Mouse (Mus musculus): ENCODE data around the gene Selenoh. TPM values are rescaled to one million over a fixed set of nuclear protein-coding genes. Genes with fewer than 3 reads are reported as not detected.

Selenoh gene
- polyA plus RNA-seq (2015; fragmentation: Nextera tagmentation; extraction: Ambion mirVana) = 168 and 174 TPM in 2 replicates

GRCm38 (mm10) chr2:84670569-84670933 is at the start of gene Selenoh:
TSS of gene Selenoh (minus strand) at chr2:84670770.
- Histone ChIP-seq H3K36me3 (replicated peaks) (peaks cover 28% of the 10 kb centered on the region), H3K4me3 (peak within 1 kb of the TSS; percentile 97), H3K9me3 (no peaks in the 10 kb centered on the region), H3K9ac (peak within 1 kb of the TSS; percentile 88), H3K27me3 (replicated peaks) (no peaks in the 10 kb centered on the region), H3K27ac (peak within 1 kb of the TSS; percentile 92), H3K4me1 (peaks cover 16% of the 10 kb centered on the region), H3K4me2 (peak within 1 kb of the TSS; percentile 75)
- WGBS = under 1% methylated on average over 20 of the region's 20 CpGs
- peak; percentile 98 for ATAC-seq (replicated peaks)

DNA sequence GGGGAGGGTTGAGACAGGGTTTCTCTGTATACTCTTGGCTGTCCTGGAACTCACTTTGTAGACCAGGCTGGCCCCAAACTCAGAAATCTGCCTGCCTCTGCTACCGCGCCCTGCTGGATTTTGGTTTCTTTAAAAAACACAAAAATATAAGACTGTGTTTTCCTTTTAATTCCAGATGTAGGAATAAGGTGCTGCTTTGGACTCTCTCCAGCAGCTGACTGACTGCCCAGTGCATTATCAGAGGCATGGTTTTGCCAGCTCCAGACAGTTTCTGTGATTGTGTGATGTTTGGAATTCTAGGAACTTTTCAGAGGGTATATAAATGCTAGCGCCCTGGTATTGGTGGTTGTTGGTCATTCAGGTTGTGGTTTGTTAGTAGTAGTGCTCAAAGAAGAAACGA is 46.8 kb upstream of the Selenoh start:
- Histone ChIP-seq H3K4me3 (no peak overlapping the region), H3K9me3 (no peaks in the 10 kb centered on the region), H3K4me1 (peaks cover 20% of the 10 kb centered on the region), H3K36me3 (replicated peaks) (no peaks in the 10 kb centered on the region), H3K9ac (no peak overlapping the region), H3K27ac (no peak overlapping the region), H3K4me2 (no peak overlapping the region), H3K27me3 (replicated peaks) (no peaks in the 10 kb centered on the region)
- whole genome bisulfite sequencing = 91% methylated on average over 4 of the region's 4 CpGs
- no peak for ATAC-seq (replicated peaks)

GRCm38 (mm10) chr2:84716423-84717355 is 46.1 kb upstream of the Selenoh start:
- peak overlapping the region; percentile 88 for H3K4me3 ChIP-seq
- ATAC-seq (replicated peaks) = no peak
- no peaks in the 10 kb centered on the region for H3K27me3 ChIP-seq (replicated peaks)
- peaks cover 23% of the 10 kb centered on the region for H3K4me1 ChIP-seq
- peak overlapping the region; percentile 60 for H3K9ac ChIP-seq
- WGBS = 32% methylated on average over 9 of the region's 9 CpGs
- H3K36me3 ChIP-seq (replicated peaks) = no peaks in the 10 kb centered on the region
- no peaks in the 10 kb centered on the region for H3K9me3 ChIP-seq
- H3K27ac ChIP-seq = peak overlapping the region; percentile 96
- H3K4me2 ChIP-seq = peak overlapping the region; percentile 90

DNA sequence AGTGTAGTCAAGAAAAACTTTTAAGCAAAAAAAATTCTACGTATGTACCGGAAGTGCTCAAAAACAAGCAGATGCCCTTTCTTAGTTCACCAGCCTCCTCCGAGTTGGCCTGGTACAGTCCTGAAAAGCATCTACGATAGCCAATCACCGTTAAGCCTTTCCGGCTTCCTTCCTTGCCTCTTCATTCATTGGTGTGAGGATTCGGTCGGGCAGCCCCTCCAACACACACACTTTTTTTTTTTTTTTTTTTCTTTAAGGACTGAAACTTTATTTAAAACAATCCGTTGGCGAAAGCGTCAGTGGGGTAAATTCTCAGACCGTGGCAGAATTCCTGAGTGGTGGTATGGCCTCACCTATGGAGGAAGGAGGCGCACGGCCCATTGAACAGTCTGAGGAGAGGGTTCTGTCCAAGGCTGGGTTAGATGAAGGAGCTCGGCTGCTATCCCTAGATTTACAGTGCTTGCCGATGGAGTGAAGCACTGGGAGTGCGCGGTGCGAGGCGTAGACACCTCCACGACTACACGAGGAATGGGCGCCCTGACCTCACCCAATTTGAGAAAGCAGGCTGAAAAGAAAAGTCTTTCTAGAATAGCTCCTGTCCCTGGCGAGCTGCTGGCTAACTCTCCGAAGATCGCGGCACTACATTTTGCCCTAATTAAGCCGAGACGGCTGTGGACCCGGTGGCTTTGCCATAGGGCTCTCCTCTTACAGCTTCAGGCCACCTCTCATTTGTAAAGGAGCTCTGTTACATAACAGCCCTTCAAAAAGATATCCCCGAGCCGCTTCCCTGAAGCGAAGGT is 45.2 kb upstream of the Selenoh start:
- H3K9me3 ChIP-seq = no peaks in the 10 kb centered on the region
- H3K9ac ChIP-seq = peak overlapping the region; percentile 60
- H3K27ac ChIP-seq = peak overlapping the region; percentile 96
- H3K4me2 ChIP-seq = peak overlapping the region; percentile 90
- ATAC-seq (replicated peaks) = peak; percentile 97
- peaks cover 23% of the 10 kb centered on the region for H3K4me1 ChIP-seq
- peak overlapping the region; percentile 88 for H3K4me3 ChIP-seq
- under 1% methylated on average over 33 of the region's 33 CpGs for WGBS
- H3K36me3 ChIP-seq (replicated peaks) = no peaks in the 10 kb centered on the region
- H3K27me3 ChIP-seq (replicated peaks) = no peaks in the 10 kb centered on the region

- H3K27me3 ChIP-seq (replicated peaks) = no peaks in the 10 kb centered on the region
- no peaks in the 10 kb centered on the region for H3K9me3 ChIP-seq
- H3K36me3 ChIP-seq (replicated peaks) = peaks cover 7% of the 10 kb centered on the region
- H3K9ac ChIP-seq = peak within 1 kb of the TSS; percentile 92
- peak within 1 kb of the TSS; percentile 90 for H3K4me2 ChIP-seq
- H3K27ac ChIP-seq = peak within 1 kb of the TSS; percentile 96
- H3K4me3 ChIP-seq = peak within 1 kb of the TSS; percentile 88
- ATAC-seq (replicated peaks) = peak; percentile 97
- under 1% methylated on average over 92 of the region's 107 CpGs for WGBS
- peaks cover 23% of the 10 kb centered on the region for H3K4me1 ChIP-seq
Observed at GRCm38 (mm10) chr2:84714811-84715561, 44.4 kb upstream of the Selenoh start, which contains the start of gene Zdhhc5. TSS of gene Zdhhc5 (minus strand) at chr2:84715180.

- Histone ChIP-seq H3K9me3 (no peaks in the 10 kb centered on the region), H3K4me2 (peak overlapping the region; percentile 59), H3K27me3 (replicated peaks) (no peaks in the 10 kb centered on the region), H3K9ac (peak overlapping the region; percentile 92), H3K27ac (peak overlapping the region; percentile 96), H3K4me3 (peak overlapping the region; percentile 88), H3K36me3 (replicated peaks) (peaks cover 9% of the 10 kb centered on the region), H3K4me1 (peaks cover 27% of the 10 kb centered on the region)
- WGBS = 0% methylated on average over 26 of the region's 26 CpGs
- ATAC-seq (replicated peaks) = peak; percentile 24; the same call in 1 of the 2 replicates
Observed at GRCm38 (mm10) chr2:84714422-84714810, 43.8 kb upstream of the Selenoh start.

DNA sequence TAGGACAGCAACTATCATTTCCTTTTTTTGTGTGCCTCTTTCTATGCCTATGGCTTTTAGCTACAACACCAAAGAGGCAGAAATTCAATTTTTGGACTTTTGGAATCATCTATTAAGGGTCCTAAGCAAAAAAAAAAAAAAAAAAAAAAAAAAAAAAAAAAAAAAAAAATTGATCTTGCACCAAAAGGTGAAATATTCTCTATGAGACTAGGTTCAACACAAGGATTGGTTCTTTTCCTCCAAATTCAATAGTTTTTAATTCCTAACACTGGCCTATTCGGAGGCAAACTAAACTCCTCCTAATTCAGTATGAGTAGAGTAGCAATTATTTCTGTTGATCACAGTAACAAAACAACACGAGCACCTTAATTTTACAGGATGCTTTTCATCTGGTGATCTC is 41.3 kb upstream of the Selenoh start:
- Histone ChIP-seq H3K4me3 (no peak overlapping the region), H3K27ac (no peak overlapping the region), H3K36me3 (replicated peaks) (peaks cover 16% of the 10 kb centered on the region), H3K4me2 (no peak overlapping the region), H3K9me3 (no peaks in the 10 kb centered on the region), H3K4me1 (peaks cover 42% of the 10 kb centered on the region), H3K27me3 (replicated peaks) (no peaks in the 10 kb centered on the region), H3K9ac (no peak overlapping the region)
- ATAC-seq (replicated peaks) = no peak
- WGBS = 90% methylated on average over 2 of the region's 2 CpGs

DNA sequence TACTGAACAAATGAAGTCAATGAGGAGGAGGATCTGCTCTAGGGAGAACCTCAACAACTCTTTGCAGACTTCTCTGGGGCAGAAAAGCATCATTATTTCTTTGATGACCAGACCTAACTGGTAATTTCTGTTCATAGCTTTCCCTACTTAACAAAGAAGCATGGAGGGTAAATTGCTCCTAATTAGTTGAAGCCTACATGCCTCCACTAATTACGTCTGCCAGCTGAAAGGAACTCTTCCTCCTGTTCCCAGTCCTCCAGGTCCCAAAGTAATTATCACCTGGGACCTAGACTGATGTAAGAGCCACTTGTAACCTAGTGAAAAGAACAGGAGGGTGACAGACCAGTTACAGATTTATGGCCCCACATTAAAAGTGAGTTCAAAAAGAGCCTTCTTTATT is 37.0 kb upstream of the Selenoh start:
- Histone ChIP-seq H3K36me3 (replicated peaks) (peaks cover 16% of the 10 kb centered on the region), H3K27ac (no peak overlapping the region)
- 71% methylated on average over 1 of the region's 1 CpGs for WGBS

DNA sequence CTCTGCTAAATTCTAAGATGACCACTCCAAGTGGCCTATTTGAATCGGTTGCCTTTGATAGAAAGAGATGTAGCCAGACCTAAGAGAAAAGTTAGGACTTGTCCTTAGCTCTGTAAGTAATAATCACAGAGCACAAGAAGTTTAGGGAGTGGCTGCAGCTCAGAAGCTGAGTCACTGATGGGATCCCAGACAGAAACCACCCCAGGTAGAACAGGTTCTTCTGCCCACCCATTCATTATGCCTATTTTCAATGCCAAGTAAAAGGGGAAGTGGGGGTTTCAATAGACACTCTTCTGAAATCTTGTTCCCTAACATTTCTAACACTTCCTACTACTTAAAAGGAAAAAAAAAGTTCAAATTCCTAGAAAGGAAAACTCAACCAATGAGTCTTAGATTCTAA is 34.7 kb upstream of the Selenoh start:
- H3K4me1 ChIP-seq = peaks cover 19% of the 10 kb centered on the region
- no peak for ATAC-seq (replicated peaks)
- no peaks in the 10 kb centered on the region for H3K27me3 ChIP-seq (replicated peaks)
- H3K4me3 ChIP-seq = no peak overlapping the region
- H3K36me3 ChIP-seq (replicated peaks) = peaks cover 13% of the 10 kb centered on the region
- no peak overlapping the region for H3K4me2 ChIP-seq
- no peak overlapping the region for H3K27ac ChIP-seq
- no peaks in the 10 kb centered on the region for H3K9me3 ChIP-seq
- no peak overlapping the region for H3K9ac ChIP-seq
- 91% methylated on average over 1 of the region's 1 CpGs for WGBS

More for the DNA sequence above, 37.0 kb upstream of the Selenoh start:
- no peaks in the 10 kb centered on the region for H3K27me3 ChIP-seq (replicated peaks)
- no peak overlapping the region for H3K4me3 ChIP-seq
- H3K9ac ChIP-seq = no peak overlapping the region
- H3K4me2 ChIP-seq = no peak overlapping the region
- no peak for ATAC-seq (replicated peaks)
- H3K9me3 ChIP-seq = no peaks in the 10 kb centered on the region
- H3K4me1 ChIP-seq = peaks cover 24% of the 10 kb centered on the region

DNA sequence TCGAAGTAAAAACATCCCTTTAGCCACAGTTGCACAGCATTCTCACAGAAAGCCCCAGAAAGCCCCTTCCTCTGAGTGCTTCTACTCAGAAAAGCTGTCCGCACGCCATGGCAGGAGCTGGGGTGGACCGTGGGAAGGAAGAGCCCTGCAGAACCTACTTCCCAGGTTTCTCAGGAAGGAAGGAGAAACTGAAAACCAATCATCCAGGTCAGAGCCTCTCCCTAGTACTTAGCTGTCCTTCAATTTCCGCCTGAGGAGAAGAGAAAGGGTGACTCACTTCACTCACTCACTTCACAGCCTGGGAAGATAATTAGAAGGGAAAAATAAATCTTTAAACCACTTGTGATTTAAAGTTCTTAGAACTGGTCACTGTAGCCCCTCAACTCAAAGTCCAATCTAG is 33.8 kb upstream of the Selenoh start:
- 77% methylated on average over 5 of the region's 5 CpGs for WGBS

GRCm38 (mm10) chr2:84703497-84703896 is 32.9 kb upstream of the Selenoh start:
- 98% methylated on average over 1 of the region's 1 CpGs for WGBS

More for the DNA sequence above, 33.8 kb upstream of the Selenoh start:
- H3K4me3 ChIP-seq = no peak overlapping the region
- no peaks in the 10 kb centered on the region for H3K27me3 ChIP-seq (replicated peaks)
- H3K9ac ChIP-seq = no peak overlapping the region
- H3K27ac ChIP-seq = no peak overlapping the region
- H3K9me3 ChIP-seq = no peaks in the 10 kb centered on the region
- ATAC-seq (replicated peaks) = no peak
- H3K4me2 ChIP-seq = no peak overlapping the region
- peaks cover 7% of the 10 kb centered on the region; the same call in 1 of the 2 replicates for H3K36me3 ChIP-seq (replicated peaks)
- peaks cover 15% of the 10 kb centered on the region for H3K4me1 ChIP-seq

More at GRCm38 (mm10) chr2:84703497-84703896, 32.9 kb upstream of the Selenoh start:
- Histone ChIP-seq H3K9me3 (no peaks in the 10 kb centered on the region), H3K4me3 (no peak overlapping the region), H3K4me2 (no peak overlapping the region), H3K9ac (no peak overlapping the region), H3K4me1 (peaks cover 7% of the 10 kb centered on the region; the same call in 1 of the 2 replicates), H3K36me3 (replicated peaks) (peaks cover 3% of the 10 kb centered on the region; the same call in 1 of the 2 replicates), H3K27me3 (replicated peaks) (no peaks in the 10 kb centered on the region), H3K27ac (no peak overlapping the region)
- no peak for ATAC-seq (replicated peaks)
